Mouse (Mus musculus) cerebellum, adult 18-20 months (tissue): ENCODE data around the gene Syt9.
"Not testable (repeated sequence)": the region's sequence is repeated elsewhere in the genome, so short reads cannot be mapped to it uniquely, and the experiment has no call there.

Experiments
- DNase-seq, 2 experiments: peaks; one replicate each; pipeline ENCODE4 v3.0.0; 2021

The Syt9 gene

DNA sequence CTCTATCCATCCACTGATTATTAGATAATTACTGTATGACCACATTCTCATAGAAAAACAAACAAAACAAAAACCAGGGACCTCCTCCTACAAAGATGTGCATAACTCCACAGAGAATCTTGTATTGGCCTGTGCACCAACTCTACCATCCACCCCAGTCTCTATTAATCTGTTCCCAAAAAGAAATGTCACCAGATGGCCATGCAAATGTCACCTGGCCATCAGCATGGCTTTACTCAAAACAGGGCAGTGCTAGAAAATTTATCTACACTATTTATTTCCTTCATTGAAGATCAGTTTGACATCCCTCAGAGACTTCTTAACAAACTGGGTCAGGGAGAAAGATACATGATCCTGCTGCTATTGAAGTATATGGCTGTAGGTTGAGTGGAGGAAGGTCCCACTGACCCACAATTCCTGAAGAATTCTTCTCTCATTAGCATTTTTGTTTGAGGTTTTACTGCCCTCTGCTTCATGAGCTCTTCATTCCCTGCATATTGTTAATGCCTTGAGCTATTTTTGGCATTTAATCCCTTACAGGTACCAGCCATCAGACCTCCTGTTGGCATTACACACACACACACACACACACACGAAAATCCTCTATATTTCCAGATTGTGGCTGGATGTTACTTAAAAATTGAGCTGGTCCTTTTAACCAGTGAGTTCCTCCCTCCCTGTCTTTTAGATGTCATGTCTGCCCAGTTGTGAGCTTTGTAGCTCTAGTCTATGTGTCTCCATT lies 91.3 kb downstream of the Syt9 start:
- peak; percentile 75 to 80 for DNase-seq

DNA sequence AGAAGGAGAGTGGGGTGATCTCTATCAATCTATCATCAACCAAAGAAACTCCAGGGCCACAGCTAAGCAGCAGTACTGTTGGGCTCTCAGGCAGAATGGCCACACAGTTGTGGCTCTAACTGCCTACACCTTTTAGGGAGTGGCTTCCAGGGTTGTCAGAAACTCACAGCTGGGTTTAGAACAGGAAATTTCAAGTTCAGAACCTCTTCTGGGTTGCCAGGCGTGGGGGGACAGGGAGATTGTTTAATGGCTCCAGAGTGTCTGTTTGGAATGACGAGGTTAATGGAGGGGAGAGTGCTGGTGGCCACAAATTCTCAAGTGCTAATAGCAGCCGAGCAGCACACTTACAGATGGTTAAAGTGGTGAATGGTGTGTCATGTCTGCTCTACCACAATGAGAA lies 92.4 kb downstream of the Syt9 start:
- DNase-seq, result no peak

DNA sequence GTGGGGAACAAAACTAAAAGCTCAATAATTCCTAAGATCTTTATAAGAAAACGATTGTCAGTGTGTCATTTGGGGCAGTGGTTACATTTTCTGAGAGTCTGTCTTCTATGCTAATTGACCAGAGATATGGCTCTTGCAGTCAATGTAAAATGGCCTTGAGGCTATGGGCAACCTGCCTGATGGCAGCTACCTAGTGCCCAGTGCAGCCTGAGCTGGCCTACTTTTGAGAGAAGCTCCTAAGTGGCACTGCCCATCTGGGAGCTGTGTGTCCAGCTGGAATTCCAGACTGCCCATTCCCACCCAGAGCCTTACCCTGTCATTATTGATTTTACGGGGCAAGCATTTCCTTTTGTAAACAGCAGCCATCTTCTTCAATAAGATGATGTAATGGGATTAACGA lies 94.6 kb downstream of the Syt9 start:
- DNase-seq, result peak; percentile 65 to 66

DNA sequence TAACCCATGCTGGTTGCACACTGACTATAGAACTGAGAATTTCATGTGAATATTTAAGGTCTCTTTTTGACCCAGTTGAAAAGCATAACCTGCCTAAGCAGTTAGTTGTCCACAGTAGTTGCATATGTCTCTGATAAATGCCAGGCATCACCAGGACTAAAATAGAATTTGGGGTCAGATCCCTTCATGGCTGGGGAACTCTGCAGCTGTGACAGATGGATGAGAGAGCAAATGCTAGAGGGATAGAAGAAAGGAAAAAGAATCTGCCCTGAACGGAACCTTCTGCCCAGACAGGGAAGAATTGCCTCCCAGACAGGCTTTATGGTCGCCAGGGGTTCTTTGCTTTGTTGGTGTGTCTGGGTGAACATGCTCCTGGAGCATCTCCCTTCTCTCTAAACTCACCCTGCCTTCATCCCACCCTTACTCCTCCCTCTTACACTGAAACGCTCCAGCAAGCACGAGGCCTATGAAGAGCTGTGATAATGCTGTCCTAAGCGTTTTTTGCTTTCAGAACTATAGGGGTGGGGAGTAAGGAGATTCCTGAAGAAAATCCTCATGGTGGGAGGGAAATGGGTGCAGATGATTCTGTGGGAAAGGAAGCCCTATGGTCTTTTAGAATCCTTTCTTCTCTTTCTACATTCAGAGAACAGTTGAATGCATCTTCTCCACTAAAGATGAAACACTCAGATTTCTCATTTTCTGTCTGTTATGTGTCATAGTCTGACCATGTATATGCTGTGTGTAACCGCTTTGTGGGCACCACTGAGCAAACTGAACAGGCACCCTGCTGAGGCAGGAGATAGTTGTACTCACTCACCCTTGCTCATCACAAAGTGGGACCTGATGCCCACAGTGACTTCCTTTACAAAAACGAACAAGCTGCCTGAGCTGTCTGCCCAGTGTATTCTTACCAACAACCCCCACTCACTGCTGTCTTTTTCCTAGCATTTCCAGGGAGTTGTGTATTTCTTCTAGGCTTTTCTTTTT lies 108.7 kb downstream of the Syt9 start:
- DNase-seq, result peak in 1 of 2 experiments; percentile 33

DNA sequence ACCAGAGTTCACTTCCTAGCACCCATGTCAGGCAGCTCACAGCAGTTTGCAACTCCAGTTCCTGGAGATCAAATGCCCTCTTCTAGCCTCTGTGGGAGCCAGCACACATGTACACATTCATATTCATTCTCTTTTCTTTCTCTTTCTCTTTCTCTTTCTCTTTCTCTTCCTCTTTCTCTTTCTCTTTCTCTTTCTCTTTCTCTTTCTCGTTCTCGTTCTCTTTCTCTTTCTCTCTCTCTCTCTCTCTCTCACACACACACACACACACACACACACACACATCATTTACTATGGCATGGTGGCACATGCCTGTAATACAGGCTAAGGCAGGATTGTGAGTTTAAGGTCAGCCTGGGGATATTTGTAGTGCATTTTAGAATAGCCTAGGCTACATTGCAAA lies 115.2 kb downstream of the Syt9 start:
- not testable (repeated sequence) for DNase-seq

DNA sequence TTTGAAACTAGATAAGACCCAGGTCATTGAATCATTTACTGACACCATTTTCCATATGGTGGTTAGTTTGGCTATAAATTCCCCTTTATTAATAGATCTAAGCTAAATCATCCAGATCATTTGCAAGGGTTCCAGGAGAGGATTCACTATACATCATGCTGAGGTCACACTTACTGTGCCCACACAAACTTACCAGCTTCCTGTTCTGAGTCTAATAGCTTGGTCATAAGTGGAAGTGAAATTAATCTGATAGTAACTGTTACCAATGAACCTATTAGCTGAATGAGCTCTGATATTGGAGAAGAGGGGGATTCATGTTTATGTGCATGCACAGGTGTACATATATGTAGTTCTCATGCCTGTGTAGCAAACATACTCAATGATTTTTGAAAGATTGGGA lies 124.9 kb downstream of the Syt9 start:
- no peak for DNase-seq

DNA sequence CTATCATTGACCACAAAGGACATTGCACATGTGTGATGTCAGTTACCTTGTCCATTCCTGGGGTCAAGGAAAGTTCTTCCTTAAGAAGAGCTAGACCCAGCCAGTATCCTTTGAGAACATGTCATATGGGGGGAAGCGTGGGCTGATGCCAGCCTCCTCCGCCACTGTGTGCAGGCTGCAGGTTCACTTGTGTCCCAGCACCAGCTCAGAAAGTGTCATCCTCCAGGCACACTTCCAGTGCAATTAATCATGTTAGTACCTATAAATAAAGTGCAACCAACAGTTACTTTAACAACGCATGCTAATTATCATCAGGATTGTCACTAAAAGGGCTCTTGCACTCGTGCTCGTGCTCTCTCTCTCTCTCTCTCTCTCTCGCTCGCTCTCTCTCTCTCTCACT lies 126.4 kb downstream of the Syt9 start:
- DNase-seq, result peak; percentile 31 to 33

DNA sequence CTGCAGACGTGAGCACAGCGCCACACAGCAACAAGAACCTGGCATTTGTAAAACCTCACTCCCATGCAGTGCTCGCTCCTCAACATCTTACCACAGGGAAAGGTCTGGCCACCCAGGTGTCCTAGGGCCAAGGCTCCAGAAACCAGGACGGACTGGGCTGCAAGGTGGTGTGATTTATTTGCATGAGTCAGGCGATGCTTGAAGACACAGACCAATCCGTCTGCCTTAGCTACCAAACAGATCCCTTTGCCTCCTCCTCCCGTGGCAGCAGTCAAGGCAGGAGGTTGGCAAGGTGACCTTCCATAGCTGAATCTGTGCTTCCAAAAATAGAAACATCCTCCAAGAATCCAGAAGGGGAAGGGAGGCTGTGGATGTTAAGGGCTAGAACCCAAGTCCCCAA lies 130.1 kb downstream of the Syt9 start:
- peak; percentile 44 to 57 for DNase-seq

DNA sequence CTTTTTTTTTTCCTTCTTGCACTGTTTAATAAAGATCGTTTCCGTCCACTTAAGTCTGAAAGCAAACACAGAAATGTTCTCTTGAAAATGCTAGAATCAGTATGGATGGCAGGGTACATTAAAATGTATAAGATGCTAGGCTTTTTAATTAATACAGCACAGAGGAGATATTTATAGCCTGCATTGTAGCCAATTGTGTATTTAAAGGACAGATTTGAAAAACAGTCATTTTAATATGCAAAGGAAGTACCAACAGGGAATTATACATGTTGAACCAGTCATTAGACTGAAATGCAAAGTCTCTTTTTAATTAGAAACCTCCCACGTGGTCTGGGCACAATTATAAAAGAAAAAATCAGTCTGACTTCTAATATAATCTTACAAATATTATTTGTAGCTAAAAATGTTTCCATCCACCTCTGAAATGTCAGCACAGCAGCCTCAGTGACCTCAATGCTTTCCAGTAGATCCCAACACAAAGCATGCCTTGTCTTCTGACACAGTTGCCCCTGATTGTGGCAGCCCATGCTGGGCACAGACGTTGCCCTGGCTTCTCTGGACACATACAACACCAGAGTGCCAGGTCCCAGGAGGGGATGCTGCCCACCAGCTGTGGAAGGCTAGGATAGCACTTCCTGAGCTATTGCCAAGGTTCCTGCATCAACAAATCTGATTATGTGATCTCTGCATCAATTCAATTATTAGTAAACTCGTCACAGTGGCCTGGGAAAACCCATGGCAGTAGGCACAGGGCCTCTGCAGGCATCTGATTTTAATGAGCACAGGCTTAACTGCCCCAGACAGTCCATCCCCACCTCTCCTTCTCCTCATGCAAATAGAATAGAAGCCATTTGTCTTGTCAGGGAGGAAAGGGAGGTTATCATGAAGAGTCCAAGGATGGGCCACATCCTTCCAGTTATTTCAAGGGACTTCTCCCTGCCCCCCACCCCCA lies 134.5 kb downstream of the Syt9 start:
- no peak for DNase-seq

DNA sequence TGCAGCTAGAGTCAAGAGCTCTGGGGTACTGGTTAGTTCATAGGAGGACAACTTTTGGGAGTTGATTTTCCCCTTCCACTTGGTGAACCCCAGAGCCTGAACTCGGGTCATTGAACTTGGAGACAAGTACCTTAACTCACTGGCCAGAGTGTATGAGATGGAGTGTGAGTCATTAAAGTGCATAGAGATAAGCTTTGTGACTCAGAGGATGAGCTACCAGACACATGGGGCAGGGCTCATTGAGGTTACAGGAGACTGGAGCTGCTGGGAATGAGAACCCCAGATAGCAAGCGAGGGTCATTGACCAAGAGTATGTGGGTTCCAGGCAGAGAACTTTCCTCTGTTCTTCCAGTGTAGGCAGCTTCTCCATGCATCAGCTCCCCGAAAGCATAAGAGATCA lies 137.4 kb downstream of the Syt9 start:
- DNase-seq, result no peak

DNA sequence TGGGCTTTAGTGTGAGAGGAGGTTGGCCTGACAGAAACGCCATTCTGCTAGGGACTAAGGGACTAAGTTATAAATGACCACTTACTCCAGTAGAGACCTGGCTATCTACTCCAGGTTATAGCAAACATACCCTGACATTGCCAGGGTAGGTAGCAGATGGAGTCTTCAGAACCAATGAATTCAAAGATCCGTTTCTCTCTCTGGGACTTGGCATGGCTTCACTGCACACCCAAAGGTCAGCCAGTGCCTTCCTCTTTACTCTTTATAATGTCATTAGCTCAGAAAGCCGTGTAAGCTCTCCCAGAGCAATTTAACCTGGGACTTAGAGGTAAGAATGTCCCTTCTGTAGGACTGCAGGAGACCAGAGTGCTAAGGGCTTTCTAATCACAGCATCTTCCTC lies 139.2 kb downstream of the Syt9 start:
- peak; percentile 37 to 42 for DNase-seq

DNA sequence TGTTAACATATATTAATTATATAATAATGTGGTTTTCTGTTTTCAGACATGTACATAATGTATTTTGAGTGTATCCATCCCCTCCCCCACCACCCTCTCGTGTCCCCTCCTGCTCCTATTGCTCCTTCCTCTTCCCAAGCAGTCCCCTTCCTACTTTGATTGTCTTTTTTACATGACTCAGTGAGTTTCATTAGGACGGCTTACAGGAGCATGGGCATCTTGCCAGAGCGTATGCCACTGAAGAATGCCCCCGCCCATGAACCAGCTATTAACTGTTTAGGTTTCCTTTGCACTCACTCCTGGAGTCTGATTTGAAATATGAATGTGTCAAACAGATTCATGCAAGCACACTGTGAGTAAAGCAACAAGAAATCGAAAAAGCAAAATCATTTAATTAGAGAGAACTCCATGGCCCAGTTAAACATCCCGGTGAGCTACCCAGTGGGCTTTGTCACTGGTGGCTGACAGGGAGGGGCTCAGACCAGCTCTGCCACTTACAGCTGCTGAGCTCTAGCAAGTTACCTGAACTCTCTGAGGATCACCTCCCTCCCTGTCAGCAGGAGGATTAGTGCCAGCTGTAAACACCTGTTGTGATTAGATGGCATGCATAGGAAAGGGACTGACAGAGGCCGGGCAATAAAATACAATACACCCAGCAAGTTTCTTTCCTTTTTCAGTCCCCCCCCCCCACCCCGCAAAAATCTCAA lies 146.3 kb downstream of the Syt9 start:
- DNase-seq, result no peak

DNA sequence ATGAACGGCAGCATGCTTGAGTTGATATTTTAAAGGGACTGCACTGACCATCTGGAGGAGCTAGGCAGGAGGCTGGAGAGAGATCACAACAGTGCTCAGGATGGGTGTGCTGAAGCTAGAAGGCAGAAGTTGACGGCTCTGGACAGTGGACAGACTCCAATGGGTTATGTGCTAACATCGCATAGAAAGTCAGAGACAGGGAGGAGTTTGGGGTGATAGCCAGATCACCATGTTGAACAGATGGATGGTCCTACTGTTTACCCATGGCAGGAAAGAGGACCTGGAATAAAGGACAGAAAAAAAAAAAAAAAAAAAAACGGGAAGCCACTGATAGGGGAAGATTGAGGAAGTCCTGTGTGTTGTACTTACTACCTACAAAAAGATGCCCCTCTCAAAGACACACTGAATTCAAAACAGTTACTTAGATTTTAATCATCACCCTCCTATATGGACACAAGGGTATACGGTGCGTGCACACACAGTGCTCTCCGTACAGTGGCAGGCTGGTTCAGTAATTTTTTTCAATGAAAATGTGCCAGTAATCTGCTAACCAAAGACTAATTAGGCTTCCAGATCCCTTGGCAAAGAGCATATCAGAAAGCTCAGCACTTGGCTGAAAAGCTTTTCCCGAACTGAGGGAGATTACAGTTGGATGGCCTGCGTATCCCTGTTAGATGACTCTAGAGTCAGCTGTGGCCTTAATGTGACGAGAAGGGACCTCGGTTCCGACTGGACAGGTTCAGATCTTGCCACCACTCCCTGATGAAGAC lies 148.9 kb downstream of the Syt9 start:
- DNase-seq, result peak; percentile 69 to 78

DNA sequence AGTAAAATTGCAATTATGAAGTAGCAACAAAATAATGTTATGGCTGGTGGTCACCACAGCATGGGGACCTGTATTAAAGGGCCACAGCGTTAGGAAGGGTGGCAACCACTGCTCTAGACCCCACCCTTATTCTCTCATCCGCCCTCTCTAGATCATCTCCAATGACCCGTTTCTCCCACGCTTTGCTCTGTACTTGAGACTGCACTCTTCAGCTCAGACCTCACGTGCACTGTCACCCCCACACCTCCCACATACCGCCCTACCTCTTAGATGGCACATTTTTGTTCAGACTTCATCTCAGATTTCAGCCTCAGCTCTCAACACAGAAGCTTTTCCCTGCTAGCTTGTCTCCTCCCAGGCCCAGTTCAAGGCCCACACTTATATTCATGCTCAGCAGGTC lies 150.9 kb downstream of the Syt9 start:
- DNase-seq, result no peak

DNA sequence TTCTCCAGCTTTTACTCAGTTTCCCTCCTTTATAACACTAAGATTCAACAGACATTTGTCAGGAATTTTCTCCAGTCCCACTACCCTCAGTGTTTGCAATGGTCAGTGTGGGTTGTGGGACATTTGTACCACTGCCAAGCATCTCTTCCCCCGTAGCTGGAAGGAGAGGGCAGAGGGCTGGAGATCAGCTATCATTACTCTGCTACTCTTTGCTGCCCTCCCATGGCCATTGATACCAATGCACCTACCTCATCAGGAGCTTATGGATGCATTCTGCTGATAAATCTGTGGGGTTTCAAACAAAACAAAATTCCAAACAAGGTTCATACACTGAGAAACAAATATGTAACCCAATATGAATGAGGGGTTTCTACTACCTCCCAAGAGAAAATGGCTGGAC lies 155.8 kb downstream of the Syt9 start:
- DNase-seq, result peak; percentile 83 to 85

DNA sequence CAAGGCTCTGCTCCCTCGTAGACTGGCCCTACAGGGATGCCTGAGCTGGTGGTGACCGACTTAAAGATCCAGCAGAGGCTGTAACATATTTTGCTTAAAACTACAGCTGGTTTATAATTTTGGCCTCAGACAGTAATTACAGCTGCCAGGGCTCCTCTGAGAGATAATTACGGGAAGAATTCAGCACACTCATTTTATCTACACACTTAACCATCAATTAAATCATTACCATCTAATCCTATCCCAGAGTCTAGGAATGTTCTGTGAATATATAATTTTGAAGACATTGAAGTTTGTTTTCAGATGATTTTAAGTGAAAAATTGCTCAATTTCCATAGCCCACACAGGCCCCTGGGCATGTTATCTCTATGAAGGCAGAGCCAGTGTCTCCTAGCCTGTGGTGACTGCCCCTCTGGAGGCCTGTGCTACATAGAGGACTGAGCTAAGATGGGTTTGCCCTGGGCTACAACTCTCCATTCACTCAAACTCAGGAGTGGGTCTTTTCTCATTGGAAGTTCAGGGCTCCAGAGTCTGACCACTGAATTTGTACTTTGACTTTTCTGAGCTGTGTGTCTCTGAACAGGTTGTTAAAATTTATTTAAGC lies 157.7 kb downstream of the Syt9 start:
- DNase-seq, result no peak

DNA sequence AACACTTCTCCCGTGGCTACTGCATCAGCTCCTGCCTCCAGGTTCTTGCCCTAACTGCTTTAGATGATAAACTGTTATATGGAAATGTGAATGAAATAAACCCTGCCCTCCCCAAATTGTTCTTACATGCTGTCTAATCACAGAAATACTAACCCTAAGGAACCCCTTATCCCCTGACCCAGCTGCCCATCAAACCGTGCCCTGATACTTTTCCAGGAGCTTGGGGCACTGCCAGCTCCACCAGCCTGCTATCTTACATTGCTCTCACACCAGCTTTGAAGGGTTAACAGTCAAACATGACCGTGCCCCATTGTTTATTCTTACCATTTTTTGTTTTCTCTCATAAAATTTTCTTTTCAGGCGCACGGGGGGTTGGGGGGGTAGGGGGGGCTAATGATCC lies 158.8 kb downstream of the Syt9 start:
- no peak for DNase-seq

DNA sequence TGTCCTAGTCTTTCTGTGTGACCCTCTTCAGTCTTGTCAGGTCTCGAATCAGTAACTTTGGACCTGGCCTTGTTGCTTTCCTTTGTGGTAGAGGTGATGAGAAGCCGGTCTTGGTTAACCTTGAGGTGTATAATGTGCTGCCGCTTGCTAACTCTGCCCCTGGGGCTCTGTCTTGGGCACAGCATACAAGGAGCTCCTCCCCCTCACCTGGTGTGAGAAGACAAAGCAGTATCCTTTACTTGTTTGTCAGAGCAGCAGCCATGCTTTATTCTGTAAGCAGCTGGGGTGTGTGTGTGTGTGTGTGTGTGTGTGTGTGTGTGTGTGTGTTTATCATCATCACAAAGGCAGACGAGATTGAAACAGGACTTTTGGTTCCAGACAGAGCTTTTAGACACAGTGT lies 164.8 kb downstream of the Syt9 start:
- no peak for DNase-seq

DNA sequence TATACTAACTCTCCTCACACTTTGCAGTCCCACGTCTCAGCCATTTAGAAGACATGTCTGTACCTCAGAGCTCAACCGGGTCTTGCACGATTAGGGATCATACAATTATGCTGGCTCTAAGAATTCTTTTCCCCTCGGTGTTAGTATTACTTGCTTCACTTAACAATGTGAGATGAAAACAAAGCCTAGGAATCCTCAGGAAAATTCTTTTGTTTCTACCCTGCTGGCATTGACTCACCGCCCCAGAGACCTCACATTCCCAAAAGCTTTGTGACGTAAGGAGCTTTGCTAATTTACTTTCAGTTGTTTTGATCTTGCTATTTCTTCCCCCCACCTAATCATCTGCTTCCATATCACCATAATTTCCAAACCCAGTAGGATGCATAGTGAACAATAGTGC lies 166.0 kb downstream of the Syt9 start:
- no peak for DNase-seq

DNA sequence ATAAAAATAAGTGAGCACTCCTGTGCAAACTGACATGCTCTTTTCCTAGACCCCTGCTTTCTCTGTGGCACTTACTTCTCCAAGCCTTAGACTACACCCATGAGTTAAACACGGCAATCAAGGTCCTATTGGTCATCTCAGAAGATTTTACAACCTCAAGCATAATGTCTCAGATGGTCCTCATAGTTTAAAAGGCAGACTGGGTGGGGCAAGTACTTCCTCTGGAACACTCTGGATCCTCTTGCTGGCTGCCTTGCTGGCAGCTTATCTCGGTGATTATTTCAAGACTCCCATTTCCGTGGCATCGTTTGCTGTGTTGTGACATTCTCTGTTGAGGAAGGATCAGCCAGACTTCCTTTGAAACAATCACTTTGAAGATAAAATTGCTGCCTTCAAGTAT lies 169.5 kb downstream of the Syt9 start:
- no peak for DNase-seq

DNA sequence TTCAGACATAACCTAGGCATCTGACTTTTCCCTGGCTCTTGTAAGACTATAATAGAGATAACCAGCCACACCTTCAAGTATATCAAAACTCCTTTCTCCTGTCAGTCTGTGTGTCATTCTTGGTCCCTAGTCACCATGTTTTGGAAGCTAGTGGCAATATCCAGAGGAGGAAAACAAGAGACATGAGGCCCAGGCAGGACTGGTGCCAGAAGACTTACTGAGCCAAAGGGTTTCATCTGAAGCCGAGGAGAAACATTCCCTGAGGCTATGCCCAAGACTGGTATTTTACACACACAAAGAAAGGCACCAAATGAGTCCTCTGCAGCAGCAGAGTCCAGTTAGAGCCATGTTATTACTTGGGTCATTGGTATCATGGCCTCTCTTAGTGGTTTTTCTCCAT lies 174.5 kb downstream of the Syt9 start:
- peak; percentile 43 to 50 for DNase-seq
